Mouse (Mus musculus) CH12.LX (cell line): ENCODE results near the gene Gas7.

Source experiments
- CHD2 ChIP-seq: IDR thresholded peaks from 2 replicates; pipeline ENCODE4 v1.6.1; 2011; ENCODE audit warnings: low read length, improper control_type of control experiment
- CTCF ChIP-seq, 2 experiments: IDR thresholded peaks in 1 of 2; conservative IDR thresholded peaks in 1 of 2; 2 replicates each; pipeline ENCODE4 v1.5.1; 2011 to 2012; ENCODE audit warnings: low read depth in 2 of 2, low read length in 2 of 2, improper control_type of control experiment in 1 of 2, inconsistent platforms in 1 of 2, mild to moderate bottlenecking in 1 of 2, moderate library complexity in 1 of 2
- EP300 ChIP-seq: IDR thresholded peaks from 2 replicates; pipeline ENCODE4 v1.6.1; 2011; ENCODE audit warnings: low read length, improper control_type of control experiment
- IRF4 ChIP-seq: IDR thresholded peaks from 2 replicates; pipeline ENCODE4 v1.6.1; 2014; ENCODE audit warnings: low read depth, mild to moderate bottlenecking, inconsistent platforms, low read length, improper control_type of control experiment
- JUN ChIP-seq: IDR thresholded peaks from 2 replicates; pipeline ENCODE4 v1.6.1; 2011; ENCODE audit warnings: low read depth, mild to moderate bottlenecking, low read length, improper control_type of control experiment, moderate library complexity; ENCODE audit not compliant: insufficient read depth
- KAT2A ChIP-seq: IDR thresholded peaks from 2 replicates; pipeline ENCODE4 v1.6.1; 2012; ENCODE audit warnings: low read length, improper control_type of control experiment, inconsistent platforms; ENCODE audit not compliant: insufficient replicate concordance
- MEF2A ChIP-seq: IDR thresholded peaks from 2 replicates; pipeline ENCODE4 v1.6.1; 2014; ENCODE audit warnings: low read depth, mild to moderate bottlenecking, inconsistent platforms, low read length, improper control_type of control experiment, borderline replicate concordance
- POLR2A ChIP-seq: IDR thresholded peaks from 2 replicates; pipeline ENCODE4 v1.6.1; 2011; ENCODE audit warnings: low read depth, mild to moderate bottlenecking, improper control_type of control experiment, low read length
- RCOR1 ChIP-seq: conservative IDR thresholded peaks from 2 replicates; pipeline ENCODE4 v1.6.1; 2012; ENCODE audit warnings: low read depth, mild to moderate bottlenecking, inconsistent platforms, low read length, improper control_type of control experiment
- TCF12 ChIP-seq: IDR thresholded peaks from 2 replicates; pipeline ENCODE4 v1.6.1; 2014; ENCODE audit warnings: low read depth, mild to moderate bottlenecking, inconsistent platforms, low read length, improper control_type of control experiment
- ZC3H11A ChIP-seq: IDR thresholded peaks from 2 replicates; pipeline ENCODE4 v1.6.1; 2012; ENCODE audit warnings: low read depth, mild to moderate bottlenecking, inconsistent platforms, low read length, improper control_type of control experiment
- ZKSCAN1 ChIP-seq: IDR thresholded peaks from 2 replicates; pipeline ENCODE4 v1.6.1; 2012; ENCODE audit warnings: low read depth, inconsistent platforms, low read length, improper control_type of control experiment, borderline replicate concordance
- ZMIZ1 ChIP-seq: IDR thresholded peaks from 2 replicates; pipeline ENCODE4 v1.6.1; 2012; ENCODE audit warnings: low read depth, mild to moderate bottlenecking, inconsistent platforms, low read length, improper control_type of control experiment

GRCm38 (mm10) chr11:67480204-67480956, 25.1 kb downstream of the Gas7 start:
- TF ChIP-seq JUN (0 out of 2 replicates have a peak, but pooled peaks have one; percentile 2), ZKSCAN1 (no peak), RCOR1 (no peak), CTCF (conservative IDR thresholded peaks at IDR 0.05 in 1 of 2, IDR thresholded peaks at IDR 0.05 in 1 of 2; ENCODE audit: low read depth in 2 of 2, low read length in 2 of 2) (no peak), POLR2A (no peak), CHD2 (no peak; the same call in 1 of the 2 replicates), ZMIZ1 (no peak), EP300 (peak; percentile 44), MEF2A (no peak), TCF12 (no peak), ZC3H11A (no peak), KAT2A (no peak), IRF4 (no peak)
